Mouse (Mus musculus): Measurements from ENCODE around the gene Mical3. TPM values are rescaled to one million over a fixed set of nuclear protein-coding genes. Genes with fewer than 3 reads are reported as not detected.
A peak's percentile ranks its signal among the peaks of the same experiment; 100 is the strongest.

Mical3 gene
- polyA plus RNA-seq, 1 experiment from 2014 or later, result 20.0 TPM

GRCm38 (mm10) chr6:121018147-121018546 lies 112.7 kb downstream of the Mical3 start:
- 96% methylated on average over 4 of the region's 4 CpGs for WGBS
- Histone ChIP-seq H3K4me1 (ENCODE audit: control insufficient read depth, insufficient read depth, low read length) (0 out of 2 replicates have a peak, but pooled peaks cover 4% of the 10 kb centered on the region), H3K4me2 (replicated peaks; ENCODE audit: low read depth, low read length) (no peak overlapping the region), H3K27me3 (ENCODE audit: control insufficient read depth, insufficient read depth, low read length) (no peaks in the 10 kb centered on the region), H3K4me3 (ENCODE audit: low read length) (no peak overlapping the region), H3K9ac (ENCODE audit: low read depth, low read length) (no peak overlapping the region), H3K36me3 (ENCODE audit: control insufficient read depth, insufficient read depth, low read length) (peaks cover 33% of the 10 kb centered on the region), H3K9me3 (ENCODE audit: control insufficient read depth, low read length) (no peaks in the 10 kb centered on the region), H3K27ac (ENCODE audit: low read depth, low read length) (no peak overlapping the region)
- ATAC-seq (ENCODE audit: low FRiP score, low TSS enrichment), result no peak

- Histone ChIP-seq H3K27me3 (ENCODE audit: control insufficient read depth, insufficient read depth, low read length) (no peaks in the 10 kb centered on the region), H3K27ac (ENCODE audit: low read depth, low read length) (no peak overlapping the region), H3K9ac (ENCODE audit: low read depth, low read length) (no peak overlapping the region), H3K4me1 (ENCODE audit: control insufficient read depth, insufficient read depth, low read length) (0 out of 2 replicates have a peak, but pooled peaks cover 4% of the 10 kb centered on the region), H3K36me3 (ENCODE audit: control insufficient read depth, insufficient read depth, low read length) (peaks cover 28% of the 10 kb centered on the region), H3K9me3 (ENCODE audit: control insufficient read depth, low read length) (no peaks in the 10 kb centered on the region), H3K4me2 (replicated peaks; ENCODE audit: low read depth, low read length) (no peak overlapping the region), H3K4me3 (ENCODE audit: low read length) (no peak overlapping the region)
- ATAC-seq (ENCODE audit: low FRiP score, low TSS enrichment), result no peak
- WGBS, result 45% methylated on average over 12 of the region's 12 CpGs
These were observed 113.3 kb downstream of the Mical3 start for GRCm38 (mm10) chr6:121017436-121018031.

- no peak for ATAC-seq (ENCODE audit: low FRiP score, low TSS enrichment)
- Histone ChIP-seq H3K4me3 (ENCODE audit: low read length) (no peak overlapping the region), H3K4me1 (ENCODE audit: control insufficient read depth, insufficient read depth, low read length) (0 out of 2 replicates have a peak, but pooled peaks cover 4% of the 10 kb centered on the region), H3K9me3 (ENCODE audit: control insufficient read depth, low read length) (no peaks in the 10 kb centered on the region), H3K36me3 (ENCODE audit: control insufficient read depth, insufficient read depth, low read length) (peaks cover 17% of the 10 kb centered on the region), H3K4me2 (replicated peaks; ENCODE audit: low read depth, low read length) (no peak overlapping the region), H3K27ac (ENCODE audit: low read depth, low read length) (no peak overlapping the region), H3K27me3 (ENCODE audit: control insufficient read depth, insufficient read depth, low read length) (no peaks in the 10 kb centered on the region), H3K9ac (ENCODE audit: low read depth, low read length) (no peak overlapping the region)
- 95% methylated on average over 5 of the region's 5 CpGs for WGBS
These were observed 114.7 kb downstream of the Mical3 start for GRCm38 (mm10) chr6:121016097-121016496.

- no peaks in the 10 kb centered on the region for H3K9me3 ChIP-seq (ENCODE audit: control insufficient read depth, low read length)
- H3K36me3 ChIP-seq (ENCODE audit: control insufficient read depth, insufficient read depth, low read length), result peaks cover 6% of the 10 kb centered on the region; the same call in 1 of the 2 replicates
- H3K27ac ChIP-seq (ENCODE audit: low read depth, low read length), result no peak overlapping the region
- H3K9ac ChIP-seq (ENCODE audit: low read depth, low read length), result no peak overlapping the region
- WGBS, result 82% methylated on average over 11 of the region's 11 CpGs
- H3K27me3 ChIP-seq (ENCODE audit: control insufficient read depth, insufficient read depth, low read length), result no peaks in the 10 kb centered on the region
- 0 out of 2 replicates have a peak, but pooled peaks cover 4% of the 10 kb centered on the region for H3K4me1 ChIP-seq (ENCODE audit: control insufficient read depth, insufficient read depth, low read length)
- ATAC-seq (ENCODE audit: low FRiP score, low TSS enrichment), result no peak
- no peak overlapping the region for H3K4me3 ChIP-seq (ENCODE audit: low read length)
- H3K4me2 ChIP-seq (replicated peaks; ENCODE audit: low read depth, low read length), result no peak overlapping the region
These were observed 116.5 kb downstream of the Mical3 start for GRCm38 (mm10) chr6:121014339-121014738.

GRCm38 (mm10) chr6:121013750-121014149 lies 117.0 kb downstream of the Mical3 start:
- no peaks in the 10 kb centered on the region for H3K9me3 ChIP-seq (ENCODE audit: control insufficient read depth, low read length)
- H3K36me3 ChIP-seq (ENCODE audit: control insufficient read depth, insufficient read depth, low read length), result peaks cover 6% of the 10 kb centered on the region; the same call in 1 of the 2 replicates
- no peaks in the 10 kb centered on the region for H3K27me3 ChIP-seq (ENCODE audit: control insufficient read depth, insufficient read depth, low read length)
- H3K4me2 ChIP-seq (replicated peaks; ENCODE audit: low read depth, low read length), result no peak overlapping the region
- H3K4me1 ChIP-seq (ENCODE audit: control insufficient read depth, insufficient read depth, low read length), result 0 out of 2 replicates have a peak, but pooled peaks cover 4% of the 10 kb centered on the region
- 44% methylated on average over 9 of the region's 9 CpGs for WGBS
- H3K4me3 ChIP-seq (ENCODE audit: low read length), result no peak overlapping the region
- H3K27ac ChIP-seq (ENCODE audit: low read depth, low read length), result no peak overlapping the region
- 0 out of 2 replicates have a peak, but pooled peaks have one; percentile 36 for ATAC-seq (ENCODE audit: low FRiP score, low TSS enrichment)
- H3K9ac ChIP-seq (ENCODE audit: low read depth, low read length), result no peak overlapping the region

- 61% methylated on average over 11 of the region's 11 CpGs for WGBS
- no peaks in the 10 kb centered on the region for H3K27me3 ChIP-seq (ENCODE audit: control insufficient read depth, insufficient read depth, low read length)
- H3K9me3 ChIP-seq (ENCODE audit: control insufficient read depth, low read length), result no peaks in the 10 kb centered on the region
- H3K4me1 ChIP-seq (ENCODE audit: control insufficient read depth, insufficient read depth, low read length), result no peaks in the 10 kb centered on the region
- H3K4me2 ChIP-seq (replicated peaks; ENCODE audit: low read depth, low read length), result no peak overlapping the region
- H3K9ac ChIP-seq (ENCODE audit: low read depth, low read length), result no peak overlapping the region
- H3K36me3 ChIP-seq (ENCODE audit: control insufficient read depth, insufficient read depth, low read length), result peaks cover 6% of the 10 kb centered on the region; the same call in 1 of the 2 replicates
- ATAC-seq (ENCODE audit: low FRiP score, low TSS enrichment), result peak; percentile 48; the same call in 1 of the 2 replicates
- H3K4me3 ChIP-seq (ENCODE audit: low read length), result no peak overlapping the region
- no peak overlapping the region for H3K27ac ChIP-seq (ENCODE audit: low read depth, low read length)
These were observed 119.1 kb downstream of the Mical3 start for GRCm38 (mm10) chr6:121011709-121012108.

- H3K4me1 ChIP-seq (ENCODE audit: control insufficient read depth, insufficient read depth, low read length), result no peaks in the 10 kb centered on the region
- H3K9me3 ChIP-seq (ENCODE audit: control insufficient read depth, low read length), result no peaks in the 10 kb centered on the region
- H3K27me3 ChIP-seq (ENCODE audit: control insufficient read depth, insufficient read depth, low read length), result no peaks in the 10 kb centered on the region
- H3K36me3 ChIP-seq (ENCODE audit: control insufficient read depth, insufficient read depth, low read length), result peaks cover 3% of the 10 kb centered on the region; the same call in 1 of the 2 replicates
- H3K27ac ChIP-seq (ENCODE audit: low read depth, low read length), result no peak overlapping the region
- no peak overlapping the region for H3K4me2 ChIP-seq (replicated peaks; ENCODE audit: low read depth, low read length)
- ATAC-seq (ENCODE audit: low FRiP score, low TSS enrichment), result no peak
- no peak overlapping the region for H3K4me3 ChIP-seq (ENCODE audit: low read length)
- no peak overlapping the region for H3K9ac ChIP-seq (ENCODE audit: low read depth, low read length)
- 95% methylated on average over 8 of the region's 8 CpGs for WGBS
These were observed 121.1 kb downstream of the Mical3 start for GRCm38 (mm10) chr6:121009651-121010050.

- no peak overlapping the region for H3K27ac ChIP-seq (ENCODE audit: low read depth, low read length)
- no peak for ATAC-seq (ENCODE audit: low FRiP score, low TSS enrichment)
- no peak overlapping the region for H3K9ac ChIP-seq (ENCODE audit: low read depth, low read length)
- H3K9me3 ChIP-seq (ENCODE audit: control insufficient read depth, low read length), result no peaks in the 10 kb centered on the region
- H3K36me3 ChIP-seq (ENCODE audit: control insufficient read depth, insufficient read depth, low read length), result peaks cover 13% of the 10 kb centered on the region; the same call in 1 of the 2 replicates
- 41% methylated on average over 4 of the region's 4 CpGs for WGBS
- no peak overlapping the region for H3K4me2 ChIP-seq (replicated peaks; ENCODE audit: low read depth, low read length)
- no peaks in the 10 kb centered on the region for H3K27me3 ChIP-seq (ENCODE audit: control insufficient read depth, insufficient read depth, low read length)
- no peak overlapping the region for H3K4me3 ChIP-seq (ENCODE audit: low read length)
- no peaks in the 10 kb centered on the region for H3K4me1 ChIP-seq (ENCODE audit: control insufficient read depth, insufficient read depth, low read length)
These were observed 125.8 kb downstream of the Mical3 start for GRCm38 (mm10) chr6:121004959-121005358.

GRCm38 (mm10) chr6:121002952-121003351 lies 127.8 kb downstream of the Mical3 start:
- no peak for ATAC-seq (ENCODE audit: low FRiP score, low TSS enrichment)
- WGBS, result 90% methylated on average over 3 of the region's 3 CpGs
- Histone ChIP-seq H3K36me3 (ENCODE audit: control insufficient read depth, insufficient read depth, low read length) (peaks cover 13% of the 10 kb centered on the region; the same call in 1 of the 2 replicates), H3K4me3 (ENCODE audit: low read length) (no peak overlapping the region), H3K27ac (ENCODE audit: low read depth, low read length) (no peak overlapping the region), H3K9me3 (ENCODE audit: control insufficient read depth, low read length) (no peaks in the 10 kb centered on the region), H3K9ac (ENCODE audit: low read depth, low read length) (no peak overlapping the region), H3K27me3 (ENCODE audit: control insufficient read depth, insufficient read depth, low read length) (no peaks in the 10 kb centered on the region), H3K4me2 (replicated peaks; ENCODE audit: low read depth, low read length) (no peak overlapping the region), H3K4me1 (ENCODE audit: control insufficient read depth, insufficient read depth, low read length) (no peaks in the 10 kb centered on the region; the same call in 1 of the 2 replicates)
